Comparison of ENCODE assay signal across 10 mouse cellular contexts in genomic region chr7:118981831-118982230, GRCm38 (mm10). TPM values are rescaled to one million over a fixed set of nuclear protein-coding genes. Genes with fewer than 3 reads are reported as not detected.
"Had no signal": no experiment of that assay in that cellular context is flagged by ENCODE, and none has a peak within 500 bp of the region (broad histone marks: within the 10 kb centered on the region; RNA-seq: fewer than 3 reads in every experiment).

No protein-coding gene starts in this region.

- H3K27me3 ChIP-seq: limb, embryonic 15.5 days; liver, embryonic 12.5 days; midbrain, embryonic 15.5 days; neural tube, embryonic 12.5 days had no signal

- ATAC-seq: liver, embryonic 12.5 days; midbrain, embryonic 15.5 days had no signal

- H3K4me1 ChIP-seq: liver, embryonic 12.5 days had no signal

- H3K27ac ChIP-seq: kidney, postnatal 0 days; limb, embryonic 15.5 days; liver, embryonic 12.5 days; midbrain, embryonic 10.5 days; midbrain, embryonic 15.5 days; neural tube, embryonic 12.5 days had no signal

- H3K9ac ChIP-seq: limb, embryonic 15.5 days; liver, embryonic 12.5 days; midbrain, embryonic 15.5 days; neural tube, embryonic 12.5 days had no signal

- DNase-seq: right cerebral cortex, postnatal 25 days; thymus, adult 2 months; thymus, postnatal 25 days had no signal

- H3K4me2 ChIP-seq: limb, embryonic 15.5 days; liver, embryonic 12.5 days; midbrain, embryonic 15.5 days; neural tube, embryonic 12.5 days had no signal

- H3K36me3 ChIP-seq: liver, embryonic 12.5 days; midbrain, embryonic 15.5 days had no signal

- H3K9me3 ChIP-seq: limb, embryonic 15.5 days; liver, embryonic 12.5 days; midbrain, embryonic 10.5 days; midbrain, embryonic 15.5 days; neural tube, embryonic 12.5 days had no signal

- H3K4me3 ChIP-seq: limb, embryonic 15.5 days; liver, embryonic 12.5 days; midbrain, embryonic 10.5 days; midbrain, embryonic 15.5 days; neural tube, embryonic 12.5 days had no signal

RNA-seq across cellular contexts. Expression of gene Gprc5b, which starts 13.2 kb away (rescaled TPM):
- total RNA-seq: monocyte, adult 5-6 weeks had no signal
